Mouse (Mus musculus) c-Kit-positive CD71-positive TER-119-negative erythroid progenitor cells, embryonic 14.5 days (primary cell): ENCODE results near the gene Gm11127.
"Not testable (repeated sequence)": the region's sequence is repeated elsewhere in the genome, so short reads cannot be mapped to it uniquely, and the experiment has no call there.

Experiments used
- DNase-seq: peaks from one replicate; pipeline ENCODE4 v3.0.0-alpha.2; 2013; ENCODE audit warnings: low read depth

Gene Gm11127

DNA sequence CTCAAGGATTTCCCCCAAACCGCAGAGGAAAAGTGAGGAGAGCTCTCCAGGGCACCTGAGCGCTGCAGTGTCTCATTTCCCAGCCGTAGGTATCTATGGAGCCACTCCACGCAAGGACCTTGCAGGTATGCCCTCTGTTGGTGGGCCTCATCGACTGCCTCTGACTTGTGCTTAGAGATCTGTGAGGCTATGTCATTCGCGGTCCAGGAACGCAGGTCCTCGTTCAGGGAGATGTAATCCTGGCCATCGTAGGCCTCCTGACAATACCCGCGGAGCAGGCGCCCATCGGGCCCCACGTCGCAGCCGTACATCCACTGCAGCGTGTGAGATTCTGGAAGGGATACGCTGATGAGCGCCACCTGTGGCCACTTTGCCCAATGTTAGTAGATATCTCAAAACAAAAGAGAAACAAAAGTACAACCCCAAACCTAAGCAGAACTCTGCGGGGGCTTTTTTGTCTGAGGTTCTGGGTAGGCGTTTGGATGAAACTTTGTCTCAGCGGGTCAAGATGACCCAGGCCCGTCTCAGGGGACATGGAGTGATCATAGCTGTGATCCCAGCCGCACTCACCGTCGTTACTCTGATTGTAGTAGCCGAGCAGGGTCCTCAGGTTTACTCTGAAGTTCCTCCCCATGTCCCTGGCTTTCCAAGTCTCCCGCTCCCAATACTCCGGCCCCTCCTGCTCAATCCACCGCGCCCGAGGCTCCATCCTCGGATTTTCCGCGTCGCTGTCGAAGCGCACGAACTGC lies 26.4 kb downstream of the Gm11127 start:
- not testable (repeated sequence) for DNase-seq

DNA sequence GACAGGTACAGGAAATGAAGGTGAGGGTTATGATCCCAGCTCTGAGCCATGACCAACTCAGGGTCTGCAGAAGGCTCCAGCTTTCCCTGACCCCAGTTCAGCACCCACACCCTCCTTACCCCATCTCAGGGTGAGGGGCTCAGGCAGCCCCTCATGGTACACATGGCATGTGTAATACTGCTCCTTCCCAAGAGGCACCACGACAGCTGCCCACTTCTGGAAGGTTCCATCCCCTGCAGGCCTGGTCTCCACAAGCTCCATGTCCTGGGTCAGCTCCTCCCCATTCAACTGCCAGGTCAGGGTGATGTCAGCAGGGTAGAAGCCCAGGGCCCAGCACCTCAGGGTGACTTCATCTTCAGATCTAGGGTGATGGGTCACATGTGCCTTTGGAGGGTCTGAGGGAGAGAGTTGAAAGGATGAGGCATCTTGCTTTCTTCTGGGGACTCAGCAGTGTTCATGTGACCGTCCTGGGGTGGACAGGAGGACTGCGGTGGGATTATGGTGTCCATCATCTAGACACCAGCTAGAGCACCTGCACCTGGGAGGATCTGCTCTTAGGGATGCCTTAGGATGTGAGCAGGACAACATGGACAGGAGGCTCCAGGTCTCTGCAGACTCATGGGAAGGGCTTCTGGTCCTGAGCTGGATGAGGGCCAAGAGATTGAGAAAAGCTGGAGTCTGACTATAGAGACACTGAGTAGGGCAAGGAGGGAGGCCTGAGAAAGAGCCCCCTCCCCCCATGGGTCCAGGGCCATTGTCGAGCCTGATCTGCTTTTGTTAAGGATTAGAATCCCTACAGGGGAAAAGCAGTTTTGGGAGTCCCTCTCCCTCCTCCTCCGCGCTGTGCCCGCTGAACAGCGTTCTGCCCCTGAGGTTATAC lies 27.2 kb downstream of the Gm11127 start:
- not testable (repeated sequence) for DNase-seq

- DNase-seq: not testable (repeated sequence)
These were observed 28.0 kb downstream of the Gm11127 start for GRCm38 (mm10) chr17:36030046-36030702.

DNA sequence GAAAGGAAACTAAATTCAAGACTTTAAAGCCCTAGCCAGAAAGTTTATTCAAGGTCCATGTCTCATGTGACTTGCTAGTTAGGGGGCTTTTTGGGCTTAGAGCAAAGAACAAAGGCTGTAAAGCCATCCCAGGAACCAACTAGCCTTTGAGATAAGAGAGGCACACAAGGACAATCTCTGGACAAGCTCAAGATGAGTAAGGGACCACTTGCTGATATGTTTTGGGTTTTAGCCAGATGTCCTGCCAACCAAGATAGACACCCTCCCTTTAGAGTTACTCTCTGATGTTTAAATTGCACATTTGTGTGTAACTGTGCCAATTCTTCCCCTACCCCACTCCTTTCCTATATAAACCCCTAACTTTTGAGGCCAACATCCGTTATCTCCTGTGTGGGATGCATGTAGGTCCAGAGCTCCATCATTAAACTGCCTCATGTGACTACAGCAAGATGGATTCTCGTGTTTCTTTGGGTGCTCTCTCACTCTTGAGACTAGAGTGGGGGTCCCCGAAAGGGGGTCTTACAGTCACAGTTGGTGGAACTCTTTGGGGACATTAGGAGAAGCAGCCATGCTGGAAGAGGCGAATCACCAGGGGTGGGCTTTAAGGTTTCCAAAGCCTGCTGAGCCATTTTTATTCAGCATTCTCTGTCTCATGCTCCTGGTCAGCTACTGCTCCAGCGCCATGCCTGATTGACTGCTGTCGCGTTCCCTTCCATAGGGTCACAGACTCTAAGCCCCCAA lies 29.1 kb downstream of the Gm11127 start:
- no peak for DNase-seq

GRCm38 (mm10) chr17:36027663-36028062 lies 30.5 kb downstream of the Gm11127 start:
- DNase-seq: no peak

- no peak for DNase-seq
These were observed 32.3 kb downstream of the Gm11127 start for GRCm38 (mm10) chr17:36025901-36026300.

- no peak for DNase-seq
These were observed 33.0 kb downstream of the Gm11127 start for GRCm38 (mm10) chr17:36025197-36025596.

- no peak for DNase-seq
These were observed 34.2 kb downstream of the Gm11127 start for GRCm38 (mm10) chr17:36023710-36024654.

DNA sequence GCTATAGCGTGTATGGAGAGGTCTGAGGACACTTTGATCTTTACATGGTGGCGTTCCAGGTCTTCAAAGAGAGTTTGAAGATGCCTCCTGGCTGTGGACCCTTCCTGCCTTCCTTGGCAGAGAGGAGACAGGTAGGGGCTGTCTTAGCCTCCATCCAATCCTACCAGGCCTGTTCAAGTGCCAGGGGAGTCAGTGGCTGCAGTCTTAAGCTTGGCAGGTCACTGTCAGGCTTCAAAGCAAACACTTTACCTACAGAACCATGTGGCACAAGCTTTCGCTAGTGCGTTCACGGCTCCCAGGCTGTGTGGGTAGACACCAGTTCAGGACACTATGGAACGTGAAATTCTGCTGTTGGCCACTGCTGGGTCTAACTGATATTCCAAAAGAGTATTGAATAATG lies 35.2 kb downstream of the Gm11127 start:
- no peak for DNase-seq

GRCm38 (mm10) chr17:36022098-36022497 lies 36.1 kb downstream of the Gm11127 start:
- DNase-seq: no peak

DNA sequence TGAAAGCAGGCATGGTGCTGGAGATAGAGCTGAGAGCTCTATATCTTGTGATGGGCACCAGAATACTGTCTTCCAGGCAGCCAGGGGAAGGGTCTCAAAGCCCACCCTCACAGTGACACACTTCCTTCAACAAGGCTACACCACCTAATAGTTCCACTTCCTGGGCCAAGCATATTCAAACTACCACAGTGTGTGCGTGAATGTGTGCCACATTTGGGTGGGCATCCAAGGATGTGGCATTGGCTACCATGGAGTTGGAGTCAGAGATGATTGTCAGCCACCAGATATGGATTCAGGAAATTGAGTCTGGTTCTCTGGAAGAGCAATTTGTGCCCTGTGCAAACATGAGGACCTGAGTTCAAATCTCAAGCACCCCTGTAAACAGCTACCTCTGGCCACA lies 36.9 kb downstream of the Gm11127 start:
- no peak for DNase-seq

GRCm38 (mm10) chr17:36020191-36021073 lies 37.7 kb downstream of the Gm11127 start, which contains the start of gene H2-T24:
Gene H2-T24, minus strand, starts transcription at chr17:36020560.
- no peak for DNase-seq

GRCm38 (mm10) chr17:36019519-36019918 lies 38.7 kb downstream of the Gm11127 start:
- DNase-seq: no peak

GRCm38 (mm10) chr17:36018979-36019378 lies 39.2 kb downstream of the Gm11127 start:
- DNase-seq: no peak

DNA sequence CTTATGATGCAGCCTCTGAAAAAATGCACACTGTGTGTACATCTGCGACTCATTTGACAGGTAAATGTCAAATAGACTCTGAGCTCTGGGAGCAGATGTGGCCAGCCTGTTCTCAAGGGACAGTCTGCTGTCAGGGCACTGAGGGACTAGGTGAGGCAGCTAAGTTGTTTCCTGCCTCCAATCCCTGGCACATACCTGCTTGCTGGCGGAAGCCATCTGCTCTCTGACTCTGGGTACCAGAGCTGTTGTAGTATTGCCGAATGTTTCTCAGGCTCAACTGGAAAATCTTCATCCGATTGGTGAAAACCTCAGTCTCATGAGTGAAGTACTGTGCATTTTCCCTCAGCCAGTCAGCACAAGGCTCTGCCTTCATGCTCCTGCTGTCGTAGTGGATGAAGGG lies 41.1 kb downstream of the Gm11127 start:
- DNase-seq: no peak

DNA sequence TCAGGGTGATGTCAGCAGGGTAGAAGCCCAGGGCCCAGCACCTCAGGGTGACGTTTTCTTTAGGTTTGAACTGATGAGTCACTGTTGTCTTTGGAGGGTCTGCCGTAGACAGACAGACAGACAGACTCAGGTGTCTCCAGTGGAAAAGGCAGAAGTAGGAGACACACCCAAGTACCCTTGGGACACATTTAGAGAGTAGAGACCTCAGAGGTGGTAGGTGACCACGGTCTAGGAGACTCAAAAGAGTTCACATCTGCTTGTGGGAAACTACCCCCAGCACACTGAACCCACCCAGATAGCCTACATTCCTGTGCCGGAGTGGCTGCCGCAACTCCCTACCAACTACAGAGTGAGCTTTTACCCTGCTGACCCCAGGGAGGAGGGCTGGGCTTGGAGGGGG lies 43.2 kb downstream of the Gm11127 start:
- no peak for DNase-seq
